Mouse (Mus musculus) ES-Bruce4 (cell line): ENCODE results near the gene Rps6kl1.

ENCODE experiments used
- CTCF ChIP-seq: IDR thresholded peaks from one replicate; pipeline ENCODE4 v1.8.1; 2011; ENCODE audit warnings: low read depth, low read length
- EP300 ChIP-seq: IDR thresholded peaks from 2 replicates; pipeline ENCODE4 v1.6.1; 2011; ENCODE audit warnings: low read depth, low read length; ENCODE audit not compliant: insufficient read depth
- POLR2A ChIP-seq: IDR thresholded peaks from one replicate; pipeline ENCODE4 v1.8.1; 2011; ENCODE audit warnings: low read length; ENCODE audit not compliant: insufficient read depth

DNA sequence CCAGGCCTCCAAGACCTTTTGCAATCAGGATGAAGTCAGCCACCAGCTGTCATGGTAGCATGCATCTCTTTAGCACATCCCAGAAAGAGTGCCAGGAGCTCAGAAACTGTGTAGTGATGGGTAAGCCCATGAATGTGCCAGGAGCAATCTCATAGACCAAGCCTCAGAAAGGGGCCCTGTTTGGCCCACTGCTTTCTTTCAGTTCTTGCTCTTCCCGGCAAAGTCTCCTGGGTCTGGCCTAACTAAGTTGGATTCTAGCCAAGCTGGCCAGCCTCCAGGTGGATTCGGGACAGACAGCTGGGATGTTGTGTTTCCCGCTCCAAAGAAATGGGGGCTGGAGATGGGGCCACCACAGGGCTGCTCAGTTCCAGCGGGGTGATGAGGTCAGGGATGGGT lies 43.6 kb upstream of the Rps6kl1 start:
- TF ChIP-seq CTCF (no peak), EP300 (no peak), POLR2A (no peak)
